Mouse (Mus musculus) large intestine, adult 2 months (tissue): ENCODE data around the gene Med21. TPM values are rescaled to one million over a fixed set of nuclear protein-coding genes. Genes with fewer than 3 reads are reported as not detected.

ENCODE experiments used
- DNase-seq: peaks from one replicate; pipeline ENCODE4 v3.0.0-alpha.2; 2012; ENCODE audit warnings: low read depth, low spot score
- WGBS: fragments of 180-500 bp; shearing (Covaris S2); methylation state at CpG from one replicate; pipeline ENCODE4 v1.1.7; 2018; 5-methylcytosine and 5-hydroxymethylcytosine counted together
- polyA plus RNA-seq: library from polyadenylated mRNA; depleted of rRNA; stranded (reverse); fragments of >200 nt; gene quantifications from 2 replicates; pipeline ENCODE4 v1.2.3, GENCODE M21; 2012; rRNA removed

Gene Med21
- polyA plus RNA-seq, 1 experiment = 38.8 TPM

DNA sequence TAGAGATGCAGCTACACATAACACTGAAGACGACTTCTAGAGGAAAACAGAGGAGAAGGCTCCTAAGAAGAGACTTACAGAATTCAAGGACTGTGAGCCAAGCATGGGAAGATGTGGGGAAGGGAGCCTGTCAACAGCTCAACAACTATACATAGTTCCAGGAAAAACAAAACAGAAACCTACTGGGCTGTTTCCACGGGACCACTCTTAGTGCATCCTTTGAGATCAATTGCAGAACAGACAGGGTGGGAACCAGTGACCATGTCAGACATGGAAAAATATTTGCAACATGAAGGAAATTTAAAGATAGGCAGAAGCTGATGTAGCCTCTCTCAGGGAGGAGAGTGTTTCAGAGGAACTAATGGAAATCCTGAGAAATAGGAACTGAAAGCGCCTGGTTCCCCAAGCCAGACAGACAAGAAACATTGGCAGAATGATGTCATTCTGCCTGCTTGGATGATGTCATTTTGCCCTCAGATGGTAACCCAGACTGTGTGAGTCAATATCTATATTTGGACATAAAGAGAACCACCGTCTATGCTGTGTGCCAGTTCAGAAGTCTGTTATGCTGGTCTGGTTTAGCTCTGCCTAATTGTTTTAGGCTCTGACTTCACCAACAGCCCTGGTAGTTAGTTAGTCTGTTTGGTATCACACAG is 32.7 kb downstream of the Med21 start:
- no peak for DNase-seq
- 52% methylated on average over 4 of the region's 4 CpGs for WGBS

DNA sequence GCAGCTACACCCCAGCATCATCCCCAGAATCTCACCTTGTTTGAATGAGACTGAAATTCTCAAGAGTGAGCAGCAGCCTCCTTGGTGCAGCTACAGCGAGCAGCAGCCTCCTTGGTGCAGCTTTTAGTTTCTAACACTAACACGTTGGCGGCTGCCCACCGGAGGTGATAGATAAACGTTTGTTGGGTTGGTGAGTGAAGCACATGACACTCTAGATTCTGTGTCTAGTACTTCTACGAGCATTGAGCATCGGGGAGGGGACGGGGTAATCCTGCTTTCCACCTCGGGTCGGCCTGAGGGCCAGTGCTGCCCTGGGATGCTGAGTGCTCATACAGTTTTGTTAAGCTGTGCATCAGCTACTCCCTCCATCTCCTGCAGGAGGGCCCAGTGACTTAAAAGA is 34.6 kb downstream of the Med21 start:
- WGBS = 79% methylated on average over 10 of the region's 10 CpGs
- DNase-seq = no peak

DNA sequence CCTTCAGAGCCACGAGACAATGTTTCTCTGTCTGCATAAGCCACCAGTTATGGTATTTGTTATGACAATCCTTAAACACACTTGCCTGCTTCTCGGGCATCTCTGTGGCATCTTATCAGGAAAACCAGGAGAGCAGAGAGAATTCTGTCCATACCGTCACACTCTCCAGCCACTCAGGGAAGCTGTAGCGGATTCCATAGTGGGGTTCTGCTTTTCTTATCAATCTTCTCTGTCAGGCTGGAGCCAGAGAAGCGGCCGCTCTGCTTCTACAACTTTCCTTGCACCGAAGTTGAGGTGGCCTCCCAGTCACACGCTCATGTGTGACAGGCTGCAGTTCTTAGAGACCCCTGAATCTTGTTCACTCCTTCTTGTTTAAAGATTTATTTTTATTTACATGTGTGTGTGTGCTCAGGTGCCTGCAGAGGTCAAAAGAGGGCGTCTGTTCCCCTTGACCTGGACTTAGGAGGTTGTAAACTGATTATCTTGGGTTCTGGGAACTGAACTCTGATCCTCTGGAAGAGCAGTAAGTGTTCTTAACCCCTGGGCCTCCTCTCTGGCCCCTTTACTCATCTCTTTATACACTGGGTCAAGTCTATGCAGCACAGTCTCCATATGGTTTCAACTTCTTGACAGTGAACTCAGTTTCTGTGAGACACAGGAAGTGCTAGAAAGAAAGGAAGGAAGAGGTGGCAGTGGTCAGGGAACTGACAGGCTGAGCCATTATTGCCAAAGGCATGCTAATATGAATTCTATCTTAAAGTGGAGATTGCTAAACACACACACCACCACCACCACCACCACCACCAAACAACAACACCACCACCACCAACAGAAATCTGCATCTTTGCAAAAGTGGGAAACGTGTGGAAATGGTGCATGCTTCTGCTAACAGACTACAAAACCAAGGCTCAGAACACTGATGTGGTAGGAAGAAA is 36.1 kb downstream of the Med21 start:
- 64% methylated on average over 10 of the region's 10 CpGs for whole genome bisulfite sequencing
- no peak for DNase-seq

DNA sequence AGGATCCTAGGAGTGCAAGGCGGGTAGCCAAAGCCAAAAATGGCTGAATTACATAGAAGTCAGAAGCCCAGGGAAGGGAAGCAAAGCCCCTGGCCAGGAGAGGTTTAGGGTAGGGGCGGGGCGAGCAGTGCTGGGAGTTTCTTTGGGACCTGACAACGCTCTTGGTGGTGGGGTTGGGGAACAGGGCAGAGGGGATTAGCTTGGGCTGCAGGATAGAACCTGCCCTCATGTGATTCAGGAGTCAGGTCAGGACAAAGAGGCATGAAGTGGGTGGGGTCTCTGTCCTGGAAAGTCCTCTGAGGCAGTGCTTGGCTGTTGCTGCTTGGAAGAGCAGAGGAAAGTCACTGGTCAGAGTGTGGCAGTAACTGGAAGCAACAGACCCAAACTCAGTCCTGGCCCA is 41.5 kb downstream of the Med21 start:
- 84% methylated on average over 4 of the region's 4 CpGs for WGBS
- DNase-seq = no peak

DNA sequence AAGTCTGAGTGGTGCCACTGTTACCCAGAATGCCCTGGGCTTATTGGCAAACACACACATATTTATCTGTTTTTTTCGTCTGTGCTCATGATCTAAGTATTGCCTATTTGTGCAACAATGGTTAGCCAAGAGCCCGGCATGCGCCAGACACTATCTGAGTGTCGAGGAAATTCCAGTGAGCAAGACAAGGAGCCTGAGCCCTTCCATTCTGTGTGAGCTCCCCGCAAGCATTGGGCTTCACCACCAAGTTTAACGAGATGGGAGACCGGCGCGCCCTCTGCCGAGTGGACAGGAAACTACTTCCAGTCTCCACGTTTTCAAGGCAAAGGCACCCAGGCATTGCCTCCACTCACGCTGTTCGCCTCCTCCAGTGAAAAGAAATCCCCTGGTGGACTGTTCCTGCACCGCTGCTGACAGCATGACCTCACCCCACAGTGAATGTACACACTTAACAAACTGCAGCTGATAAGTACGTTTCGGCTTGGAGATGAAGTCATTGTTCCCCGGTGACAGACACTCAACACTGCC is 43.5 kb downstream of the Med21 start:
- no peak for DNase-seq
- 49% methylated on average over 17 of the region's 17 CpGs for WGBS

DNA sequence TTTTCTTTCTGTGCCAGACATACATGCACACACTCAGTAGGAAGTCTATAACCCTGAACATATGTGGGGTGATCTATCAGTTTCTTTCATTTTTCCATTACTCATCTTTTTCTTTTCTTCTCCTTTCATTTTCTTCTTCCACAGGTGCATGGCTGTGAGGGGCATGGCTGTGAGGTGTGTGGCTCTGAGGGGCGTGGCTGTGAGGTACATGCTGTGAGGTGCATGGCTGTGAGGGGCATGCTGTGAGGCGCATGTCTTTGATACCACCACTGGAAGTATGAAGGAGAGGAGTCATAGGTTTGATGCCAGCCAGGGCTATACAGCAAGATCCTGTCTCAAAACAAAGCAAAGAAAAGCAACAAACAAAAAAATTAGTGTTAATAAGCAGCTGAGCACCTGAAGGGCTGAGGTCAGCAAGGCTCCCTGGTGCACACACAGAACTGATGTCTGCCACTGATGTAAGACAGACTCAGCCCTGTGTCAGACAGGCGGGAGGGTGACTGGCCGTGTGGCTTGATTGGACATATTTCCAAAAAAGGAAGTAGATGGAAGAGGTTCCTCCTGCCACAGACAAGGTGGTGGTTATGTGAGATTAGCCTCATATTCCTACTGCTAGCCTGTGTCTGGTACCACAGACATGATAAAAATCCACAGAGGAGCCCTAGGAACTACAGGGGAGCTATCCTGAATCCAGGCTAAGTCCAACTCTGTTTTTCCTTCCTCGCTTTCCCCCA is 44.3 kb downstream of the Med21 start:
- WGBS = 64% methylated on average over 5 of the region's 5 CpGs
- DNase-seq = no peak

DNA sequence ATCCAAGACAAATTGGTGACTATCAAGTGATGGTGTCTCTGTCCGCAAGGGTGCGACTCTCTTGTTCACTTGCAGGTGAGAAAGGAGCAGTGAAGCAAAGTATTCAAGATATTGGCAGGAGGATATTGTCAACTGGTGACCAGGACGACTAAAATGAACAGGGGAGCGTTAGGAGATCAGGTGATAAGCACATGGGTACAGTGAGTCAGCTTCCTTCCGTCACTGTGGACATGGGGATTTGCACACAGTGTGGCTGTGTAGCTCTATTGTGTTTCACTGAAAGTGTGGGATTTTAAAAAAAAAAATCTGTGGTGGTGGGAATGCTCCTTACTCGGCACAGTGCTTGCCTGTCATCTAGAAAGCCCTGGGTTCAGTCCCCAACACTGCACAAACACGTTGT is 45.7 kb downstream of the Med21 start:
- WGBS = 89% methylated on average over 7 of the region's 7 CpGs
- DNase-seq = no peak

DNA sequence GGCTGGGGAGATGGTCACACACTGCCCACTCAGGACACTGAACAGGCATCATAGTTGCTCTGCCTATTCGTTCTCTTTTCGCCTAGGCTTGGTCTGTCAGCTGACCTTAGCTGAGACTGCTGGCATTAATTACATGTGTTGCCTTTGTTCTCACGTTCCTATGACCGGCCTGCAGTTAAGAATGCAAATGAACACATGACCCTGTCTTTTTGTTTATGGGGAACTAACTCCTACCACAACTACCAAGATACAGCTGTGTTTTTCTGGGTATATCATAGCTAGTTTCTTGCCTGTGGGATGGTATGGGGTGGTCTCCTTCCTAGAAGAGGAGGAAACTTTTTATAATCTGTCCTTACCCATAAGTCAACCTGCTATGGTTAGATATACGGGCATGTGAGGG is 46.5 kb downstream of the Med21 start:
- WGBS = 89% methylated on average over 5 of the region's 5 CpGs
- DNase-seq = no peak

DNA sequence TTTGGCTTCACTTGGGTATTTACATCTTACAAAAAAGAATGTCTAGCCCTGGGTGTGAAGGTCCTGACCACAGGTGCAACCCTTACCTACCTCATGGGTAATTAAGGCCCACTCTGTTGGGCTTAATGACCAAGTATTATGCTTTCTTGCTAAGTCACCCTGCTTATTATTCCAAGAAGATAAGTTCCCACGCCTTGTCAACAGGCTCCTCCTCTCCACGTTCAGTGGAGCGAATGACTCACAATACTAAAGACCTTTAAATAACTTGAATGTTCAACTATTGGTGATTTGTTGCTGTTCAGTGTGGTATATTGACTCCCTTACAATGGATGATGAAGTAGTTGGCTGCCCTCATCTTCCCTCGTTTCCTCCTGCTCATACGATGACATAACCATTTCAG is 55.4 kb downstream of the Med21 start:
- WGBS = 68% methylated on average over 5 of the region's 5 CpGs
- no peak for DNase-seq

DNA sequence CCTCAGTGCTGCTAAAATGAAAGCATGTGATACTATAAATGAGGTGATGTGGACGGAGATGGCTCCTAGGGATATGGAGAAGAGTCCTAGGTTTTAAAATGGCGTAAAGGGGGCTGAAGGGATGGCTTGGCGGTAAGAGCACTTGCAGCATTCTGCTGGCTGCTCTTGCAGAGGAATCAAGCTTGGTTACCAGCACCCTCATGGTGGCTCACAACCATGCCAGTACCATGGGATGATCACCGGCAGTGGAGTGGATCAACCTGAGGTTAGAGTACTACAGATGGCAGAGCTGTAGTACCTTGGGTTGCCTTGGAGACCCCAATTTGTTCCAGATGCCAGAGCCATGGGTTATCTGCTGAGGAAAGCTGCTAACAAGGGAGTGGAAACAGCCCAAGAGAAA is 56.0 kb downstream of the Med21 start:
- 93% methylated on average over 4 of the region's 4 CpGs for WGBS
- no peak for DNase-seq

Other genes with a start within 250 kb of the Med21 start
- 6.8 and 8.1 TPM in 2 replicates for gene Itpr2, start 140.3 kb upstream of the Med21 start, polyA plus RNA-seq
- gene Fgfr1op2, start 65.3 kb upstream of the Med21 start, polyA plus RNA-seq = 28.8 and 48.2 TPM in 2 replicates
- 10.4 and 11.0 TPM in 2 replicates for gene Ints13, start 64.7 kb upstream of the Med21 start, polyA plus RNA-seq
- 20.1 and 20.6 TPM in 2 replicates for gene Tm7sf3, start 277 bp downstream of the Med21 start, polyA plus RNA-seq
- 4.6 and 4.8 TPM in 2 replicates for gene Stk38l, start 82.4 kb downstream of the Med21 start, polyA plus RNA-seq
- gene Arntl2, start 153.5 kb downstream of the Med21 start, polyA plus RNA-seq = 0.48 and 2.6 TPM in 2 replicates
- gene Smco2, start 207.6 kb downstream of the Med21 start, polyA plus RNA-seq = not detected in 2 replicates
- gene Ppfibp1, start 245.9 kb downstream of the Med21 start, polyA plus RNA-seq = 5.0 and 7.8 TPM in 2 replicates